Mouse (Mus musculus) MEL (cell line): Measurements from ENCODE around the gene Erbin. TPM values are rescaled to one million over a fixed set of nuclear protein-coding genes. Genes with fewer than 3 reads are reported as not detected.

ENCODE experiments used
- DNase-seq: peaks from one replicate; pipeline ENCODE4 v3.0.0; 2011; ENCODE audit warnings: low read depth, low spot score
- H3K27ac ChIP-seq: 2 replicates; pipeline ENCODE4 v1.5.1; 2012; ENCODE audit warnings: low read depth, mild to moderate bottlenecking, control low read depth, low read length, moderate library complexity; ENCODE audit not compliant: control insufficient read depth
- H3K27me3 ChIP-seq, 2 experiments: fragments of 150-350 bp in 1 of 2; sonication (generic) in 1 of 2; 2 replicates each; pipeline ENCODE4 v1.6.1; 2012; ENCODE audit warnings: low read length in 2 of 2, mild to moderate bottlenecking in 2 of 2, improper control_type of control experiment in 1 of 2, moderate library complexity in 1 of 2; ENCODE audit not compliant: insufficient read depth in 2 of 2, control insufficient read depth in 1 of 2
- H3K36me3 ChIP-seq, 2 experiments: 2 replicates each; pipeline ENCODE4 v1.6.1; 2012 to 2014; ENCODE audit warnings: low read length in 2 of 2, improper control_type of control experiment in 1 of 2, inconsistent platforms in 1 of 2, mild to moderate bottlenecking in 1 of 2; ENCODE audit not compliant: insufficient read depth in 2 of 2, control insufficient read depth in 1 of 2
- H3K4me1 ChIP-seq, 2 experiments: fragments of 150-350 bp in 1 of 2; sonication (generic) in 1 of 2; 2 replicates each; pipeline ENCODE4 v1.6.1; 2012; ENCODE audit warnings: low read length in 2 of 2, improper control_type of control experiment in 1 of 2, mild to moderate bottlenecking in 1 of 2; ENCODE audit not compliant: insufficient read depth in 2 of 2, control insufficient read depth in 1 of 2
- H3K4me3 ChIP-seq, 2 experiments: fragments of 150-350 bp in 1 of 2; sonication (generic) in 1 of 2; 2 replicates each; pipeline ENCODE4 v1.5.1; 2012; ENCODE audit warnings: low read depth in 2 of 2, low read length in 2 of 2, mild to moderate bottlenecking in 2 of 2, moderate library complexity in 2 of 2, control low read depth in 1 of 2, improper control_type of control experiment in 1 of 2; ENCODE audit not compliant: control insufficient read depth in 1 of 2, insufficient read depth in 1 of 2
- H3K79me2 ChIP-seq: 2 replicates; pipeline ENCODE4 v1.6.1; 2012; ENCODE audit warnings: mild to moderate bottlenecking, low read length, moderate library complexity; ENCODE audit not compliant: control insufficient read depth, poor library complexity, insufficient read depth
- H3K9ac ChIP-seq: 2 replicates; pipeline ENCODE4 v1.6.1; 2012; ENCODE audit warnings: low read depth, mild to moderate bottlenecking, control low read depth, low read length, moderate library complexity; ENCODE audit not compliant: control insufficient read depth, poor library complexity, severe bottlenecking
- H3K9me3 ChIP-seq: fragments of 150-350 bp; sonication (generic); replicated peaks from 2 replicates; pipeline ENCODE4 v1.6.1; 2012; ENCODE audit warnings: mild to moderate bottlenecking, low read length, improper control_type of control experiment, moderate library complexity; ENCODE audit not compliant: insufficient read depth
- CTCF ChIP-seq, 3 experiments: IDR thresholded peaks in 2 of 3; conservative IDR thresholded peaks in 1 of 3; 2 replicates each; pipeline ENCODE4 v1.5.1; 2011 to 2012; ENCODE audit warnings: low read length in 3 of 3, low read depth in 2 of 3, mild to moderate bottlenecking in 2 of 3, improper control_type of control experiment in 1 of 3, inconsistent platforms in 1 of 3, mixed read lengths in 1 of 3, moderate library complexity in 1 of 3; ENCODE audit not compliant: control insufficient read depth in 1 of 3, insufficient read depth in 1 of 3, poor library complexity in 1 of 3, severe bottlenecking in 1 of 3
- E2F4 ChIP-seq: IDR thresholded peaks from 2 replicates; pipeline ENCODE4 v1.6.1; 2011; ENCODE audit warnings: low read depth, low read length, improper control_type of control experiment, borderline replicate concordance
- EP300 ChIP-seq, 2 experiments: IDR thresholded peaks; 2 replicates each; pipeline ENCODE4 v1.6.1; 2011; ENCODE audit warnings: improper control_type of control experiment in 2 of 2, low read length in 2 of 2, low read depth in 1 of 2, mild to moderate bottlenecking in 1 of 2
- ETS1 ChIP-seq: IDR thresholded peaks from 2 replicates; pipeline ENCODE4 v1.6.1; 2012; ENCODE audit warnings: low read depth, mild to moderate bottlenecking, inconsistent platforms, low read length, improper control_type of control experiment, moderate library complexity
- GATA1 ChIP-seq: IDR thresholded peaks from 2 replicates; pipeline ENCODE4 v1.6.1; 2011; ENCODE audit warnings: low read depth, low read length, improper control_type of control experiment
- HCFC1 ChIP-seq: IDR thresholded peaks from 2 replicates; pipeline ENCODE4 v1.6.1; 2012; ENCODE audit warnings: low read depth, mild to moderate bottlenecking, inconsistent platforms, low read length, improper control_type of control experiment, moderate library complexity
- MAFK ChIP-seq: IDR thresholded peaks from 2 replicates; pipeline ENCODE4 v1.6.1; 2011; ENCODE audit warnings: low read depth, mild to moderate bottlenecking, low read length, improper control_type of control experiment, borderline replicate concordance
- MAX ChIP-seq: IDR thresholded peaks from 2 replicates; pipeline ENCODE4 v1.6.1; 2011; ENCODE audit warnings: low read length, improper control_type of control experiment
- MAZ ChIP-seq: IDR thresholded peaks from 2 replicates; pipeline ENCODE4 v1.6.1; 2012; ENCODE audit warnings: low read depth, mild to moderate bottlenecking, inconsistent platforms, low read length, improper control_type of control experiment
- MEF2A ChIP-seq: IDR thresholded peaks from 2 replicates; pipeline ENCODE4 v1.6.1; 2014; ENCODE audit warnings: low read depth, mild to moderate bottlenecking, inconsistent platforms, low read length, improper control_type of control experiment; ENCODE audit not compliant: poor library complexity, insufficient replicate concordance, severe bottlenecking; ENCODE audit errors: extremely low read depth
- MYB ChIP-seq: IDR thresholded peaks from 2 replicates; pipeline ENCODE4 v1.6.1; 2011; ENCODE audit warnings: mild to moderate bottlenecking, low read depth, low read length, improper control_type of control experiment
- MYC ChIP-seq: IDR thresholded peaks from 2 replicates; pipeline ENCODE4 v1.6.1; 2011; ENCODE audit warnings: low read depth, mild to moderate bottlenecking, low read length, improper control_type of control experiment, moderate library complexity
- NRF1 ChIP-seq: IDR thresholded peaks from 2 replicates; pipeline ENCODE4 v1.6.1; 2014; ENCODE audit warnings: low read depth, mild to moderate bottlenecking, inconsistent platforms, low read length, improper control_type of control experiment, moderate library complexity; ENCODE audit not compliant: poor library complexity, insufficient read depth, severe bottlenecking
- POLR2A ChIP-seq, 2 experiments: IDR thresholded peaks; 2 replicates each; pipeline ENCODE4 v1.6.1; 2011 to 2012; ENCODE audit warnings: low read length in 2 of 2, mild to moderate bottlenecking in 2 of 2, control low read depth in 1 of 2, improper control_type of control experiment in 1 of 2, low read depth in 1 of 2, moderate library complexity in 1 of 2; ENCODE audit not compliant: control insufficient read depth in 1 of 2, insufficient read depth in 1 of 2, poor library complexity in 1 of 2
- RAD21 ChIP-seq: IDR thresholded peaks from 2 replicates; pipeline ENCODE4 v1.6.1; 2011; ENCODE audit warnings: mild to moderate bottlenecking, low read depth, low read length, improper control_type of control experiment
- RCOR1 ChIP-seq: IDR thresholded peaks from 2 replicates; pipeline ENCODE4 v1.6.1; 2012; ENCODE audit warnings: low read depth, mild to moderate bottlenecking, inconsistent platforms, low read length, improper control_type of control experiment
- SIN3A ChIP-seq: IDR thresholded peaks from 2 replicates; pipeline ENCODE4 v1.6.1; 2012; ENCODE audit warnings: low read length, improper control_type of control experiment, inconsistent platforms
- SMC3 ChIP-seq: IDR thresholded peaks from 2 replicates; pipeline ENCODE4 v1.6.1; 2011; ENCODE audit warnings: low read depth, low read length, improper control_type of control experiment
- TBP ChIP-seq: IDR thresholded peaks from 2 replicates; pipeline ENCODE4 v1.8.0; 2011; ENCODE audit warnings: low read depth, low read length, improper control_type of control experiment
- USF1 ChIP-seq: IDR thresholded peaks from 2 replicates; pipeline ENCODE4 v1.6.1; 2014; ENCODE audit warnings: low read depth, mild to moderate bottlenecking, inconsistent platforms, low read length, improper control_type of control experiment, moderate library complexity
- ZC3H11A ChIP-seq: IDR thresholded peaks from 2 replicates; pipeline ENCODE4 v1.6.1; 2012; ENCODE audit warnings: low read depth, mild to moderate bottlenecking, inconsistent platforms, low read length, improper control_type of control experiment
- ZMIZ1 ChIP-seq: IDR thresholded peaks from 2 replicates; pipeline ENCODE4 v1.6.1; 2012; ENCODE audit warnings: low read depth, mild to moderate bottlenecking, inconsistent platforms, low read length, improper control_type of control experiment, moderate library complexity
- ZNF384 ChIP-seq: IDR thresholded peaks from 2 replicates; pipeline ENCODE4 v1.6.1; 2012; ENCODE audit warnings: low read depth, mild to moderate bottlenecking, inconsistent platforms, low read length, improper control_type of control experiment
- polyA plus RNA-seq, 2 experiments: library from polyadenylated mRNA; stranded (reverse) in 1 of 2; unstranded in 1 of 2; fragments of >175 nt in 1 of 2; fragments of >200 nt in 1 of 2; gene quantifications; 2 replicates each; pipeline versions ENCODE4 v1.2.1 to v1.2.4; 2012; ENCODE audit warnings: low replicate concordance in 2 of 2, low read depth in 1 of 2; ENCODE audit not compliant: insufficient read length in 2 of 2, insufficient read depth in 1 of 2, missing spikeins in 1 of 2
- total RNA-seq: library from RNA; depleted of rRNA; stranded (reverse); fragments of 300-350 nt; gene quantifications from 2 replicates; pipeline ENCODE4 v1.2.3, GENCODE M21; 2012

Gene Erbin
- total and polyA plus RNA-seq, 3 experiments, result 15.2 to 18.6 TPM; not detected in 1

DNA sequence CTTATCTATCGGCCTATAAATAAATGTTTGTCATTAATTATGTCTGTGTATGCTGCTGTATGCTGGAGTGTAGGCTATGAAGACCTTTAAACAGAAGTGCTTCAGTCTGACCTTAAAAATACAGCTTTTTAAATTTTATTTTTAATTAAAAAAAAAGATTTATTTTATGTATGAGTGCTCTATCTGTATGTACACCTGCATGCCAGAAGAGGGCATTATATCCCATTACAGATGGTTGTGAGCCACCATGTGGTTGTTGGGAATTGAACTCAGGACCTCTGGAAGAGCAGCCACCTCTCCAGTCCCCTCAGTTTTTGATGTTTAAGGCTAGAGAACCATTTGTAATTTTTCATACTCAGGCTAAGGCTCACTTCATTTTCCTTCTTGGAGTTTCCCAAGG lies 119.3 kb downstream of the Erbin start:
- Histone ChIP-seq H3K27ac (no peak overlapping the region), H3K4me3 (no peak overlapping the region), H3K4me1 (peaks cover 2 to 3% of the 10 kb centered on the region in 2 experiments; a peak in 2 of 4 replicates), H3K9ac (no peak overlapping the region), H3K27me3 (no peaks in the 10 kb centered on the region), H3K79me2 (no peaks in the 10 kb centered on the region), H3K36me3 (peaks cover 0 to 2% of the 10 kb centered on the region in 2 experiments; a peak in 1 of 4 replicates), H3K9me3 (no peaks in the 10 kb centered on the region)
- peak; percentile 23 for DNase-seq
- TF ChIP-seq POLR2A (IDR thresholded peaks at IDR 0.05; ENCODE audit: control insufficient read depth in 1 of 2, insufficient read depth in 1 of 2, low read depth in 1 of 2, low read length in 2 of 2, poor library complexity in 1 of 2), result no peak
- 0 out of 2 replicates have a peak, but pooled peaks have one; percentile 57 for TF ChIP-seq MYC
- no peak for TF ChIP-seq MEF2A
- peak; percentile 59 for TF ChIP-seq SMC3
- no peak for TF ChIP-seq EP300 (IDR thresholded peaks at IDR 0.05; ENCODE audit: low read depth in 1 of 2, low read length in 2 of 2)
- TF ChIP-seq RAD21, result peak; percentile 35
- TF ChIP-seq CTCF (IDR thresholded peaks at IDR 0.05 in 2 of 3, conservative IDR thresholded peaks at IDR 0.05 in 1 of 3; ENCODE audit: control insufficient read depth in 1 of 3, insufficient read depth in 1 of 3, low read depth in 2 of 3, low read length in 3 of 3, poor library complexity in 1 of 3, severe bottlenecking in 1 of 3), result peak in 2 of 3 experiments; percentile 26 to 45; a peak in 3 of 6 replicates
- TF ChIP-seq ZC3H11A, result peak; percentile 50; the same call in 1 of the 2 replicates

DNA sequence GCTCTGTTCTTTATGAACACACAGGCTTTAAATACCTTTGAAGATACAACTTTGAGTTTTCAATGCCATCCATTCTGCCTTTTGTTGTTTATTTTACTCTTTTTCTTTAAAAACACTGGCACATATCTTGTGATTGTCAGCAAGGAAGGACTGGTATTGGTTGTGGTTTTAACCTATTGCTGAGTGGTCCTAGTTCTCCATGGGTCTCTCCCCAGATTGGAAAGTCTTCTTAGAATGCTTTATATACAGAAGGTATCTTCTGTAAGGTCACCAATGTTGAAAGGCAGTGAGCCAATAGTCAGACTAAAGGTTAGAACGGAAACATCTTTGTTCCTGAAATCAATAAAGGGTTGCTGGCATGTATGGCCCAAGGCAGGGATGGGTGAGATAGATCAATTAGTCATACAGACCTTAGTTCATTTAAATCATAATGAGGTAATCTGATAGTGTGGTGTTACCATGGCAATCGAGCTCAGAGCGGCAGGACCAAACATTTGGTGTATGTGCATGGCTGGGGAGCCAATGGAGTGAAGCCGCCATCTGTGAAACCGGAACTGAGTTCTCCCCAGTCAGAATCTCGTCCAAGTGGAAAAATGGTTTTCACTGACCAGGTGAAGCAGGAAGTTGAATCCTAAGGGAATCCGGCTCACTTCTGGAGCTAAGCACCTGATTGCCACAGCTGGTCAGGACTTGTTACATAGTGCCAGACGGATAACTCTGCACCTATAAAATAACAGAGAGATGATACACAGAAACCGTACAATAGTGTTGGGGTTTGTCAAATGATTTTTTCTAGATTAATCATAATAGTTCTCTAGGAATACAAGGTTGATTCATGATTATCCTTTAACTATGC lies 125.4 kb downstream of the Erbin start:
- H3K79me2 ChIP-seq, result no peaks in the 10 kb centered on the region
- no peak for DNase-seq
- TF ChIP-seq MYB (no peak), MAZ (no peak), E2F4 (no peak), HCFC1 (no peak), ZNF384 (no peak), MAX (no peak), RCOR1 (no peak), TBP (no peak), GATA1 (no peak), USF1 (no peak), CTCF (IDR thresholded peaks at IDR 0.05 in 2 of 3, conservative IDR thresholded peaks at IDR 0.05 in 1 of 3; ENCODE audit: control insufficient read depth in 1 of 3, insufficient read depth in 1 of 3, low read depth in 2 of 3, low read length in 3 of 3, poor library complexity in 1 of 3, severe bottlenecking in 1 of 3) (no peak), MAFK (no peak), ETS1 (no peak), NRF1 (no peak), ZMIZ1 (no peak), SIN3A (no peak)
- H3K9ac ChIP-seq, result no peak overlapping the region
- H3K36me3 ChIP-seq, result peaks cover 0 to 2% of the 10 kb centered on the region in 2 experiments; a peak in 1 of 4 replicates
- no peaks in the 10 kb centered on the region; a peak in 2 of 4 replicates for H3K27me3 ChIP-seq
- no peaks in the 10 kb centered on the region for H3K9me3 ChIP-seq
- H3K4me3 ChIP-seq, result no peak overlapping the region
- no peak overlapping the region for H3K27ac ChIP-seq
- H3K4me1 ChIP-seq, result peaks cover 2 to 3% of the 10 kb centered on the region in 2 experiments; a peak in 2 of 4 replicates
